Mouse (Mus musculus): ENCODE data around the gene Mtnr1a. TPM values are rescaled to one million over a fixed set of nuclear protein-coding genes. Genes with fewer than 3 reads are reported as not detected.

The Mtnr1a gene
- not detected in 2 replicates for polyA plus RNA-seq (2015; fragmentation: Nextera tagmentation; extraction: Ambion mirVana)

- Histone ChIP-seq H3K4me2 (replicated peaks; ENCODE audit: low read depth, low read length) (peak within 1 kb of the TSS; percentile 64), H3K9ac (replicated peaks; ENCODE audit: low read length) (0 out of 2 replicates have a peak within 1 kb of the TSS, but pooled peaks have one; percentile 22), H3K4me3 (ENCODE audit: low read length) (peak within 1 kb of the TSS; percentile 39), H3K36me3 (ENCODE audit: insufficient read depth, low read length) (no peaks in the 10 kb centered on the region), H3K4me1 (ENCODE audit: insufficient read depth, low read length) (peaks cover 4% of the 10 kb centered on the region), H3K27me3 (ENCODE audit: insufficient read depth, low read length) (0 out of 2 replicates have a peak, but pooled peaks cover 5% of the 10 kb centered on the region), H3K9me3 (ENCODE audit: low read length) (no peaks in the 10 kb centered on the region), H3K27ac (ENCODE audit: low read length) (no peak within 1 kb of the TSS)
- 6% methylated on average over 29 of the region's 29 CpGs for WGBS
- ATAC-seq (ENCODE audit: low FRiP score, low TSS enrichment), result peak; percentile 96
These were observed at the start of gene Mtnr1a for GRCm38 (mm10) chr8:45068759-45069386. Mtnr1a (plus strand) TSS chr8:45069137.

- ATAC-seq (ENCODE audit: low FRiP score, low TSS enrichment), result no peak
- 82% methylated on average over 5 of the region's 5 CpGs for WGBS
These were observed 49.7 kb upstream of the Mtnr1a start for GRCm38 (mm10) chr8:45019241-45019640.

GRCm38 (mm10) chr8:45021171-45021570, 47.8 kb upstream of the Mtnr1a start:
- peaks cover 73% of the 10 kb centered on the region for H3K36me3 ChIP-seq (ENCODE audit: insufficient read depth, low read length)

More at GRCm38 (mm10) chr8:45019241-45019640, 49.7 kb upstream of the Mtnr1a start:
- no peak overlapping the region for H3K4me2 ChIP-seq (replicated peaks; ENCODE audit: low read depth, low read length)
- no peak overlapping the region for H3K4me3 ChIP-seq (ENCODE audit: low read length)
- peaks cover 71% of the 10 kb centered on the region for H3K36me3 ChIP-seq (ENCODE audit: insufficient read depth, low read length)
- peaks cover 16% of the 10 kb centered on the region for H3K9me3 ChIP-seq (ENCODE audit: low read length)
- no peaks in the 10 kb centered on the region for H3K27me3 ChIP-seq (ENCODE audit: insufficient read depth, low read length)
- H3K27ac ChIP-seq (ENCODE audit: low read length), result no peak overlapping the region
- peaks cover 17% of the 10 kb centered on the region for H3K4me1 ChIP-seq (ENCODE audit: insufficient read depth, low read length)
- no peak overlapping the region for H3K9ac ChIP-seq (replicated peaks; ENCODE audit: low read length)

GRCm38 (mm10) chr8:45021911-45022665, 46.8 kb upstream of the Mtnr1a start:
- H3K4me1 ChIP-seq (ENCODE audit: insufficient read depth, low read length), result no peaks in the 10 kb centered on the region
- H3K9me3 ChIP-seq (ENCODE audit: low read length), result peaks cover 39% of the 10 kb centered on the region
- no peak overlapping the region for H3K9ac ChIP-seq (replicated peaks; ENCODE audit: low read length)
- H3K4me3 ChIP-seq (ENCODE audit: low read length), result no peak overlapping the region
- H3K4me2 ChIP-seq (replicated peaks; ENCODE audit: low read depth, low read length), result no peak overlapping the region
- H3K27ac ChIP-seq (ENCODE audit: low read length), result no peak overlapping the region
- 90% methylated on average over 21 of the region's 21 CpGs for WGBS
- peaks cover 80% of the 10 kb centered on the region for H3K36me3 ChIP-seq (ENCODE audit: insufficient read depth, low read length)
- no peak for ATAC-seq (ENCODE audit: low FRiP score, low TSS enrichment)
- no peaks in the 10 kb centered on the region for H3K27me3 ChIP-seq (ENCODE audit: insufficient read depth, low read length)

More at GRCm38 (mm10) chr8:45021171-45021570, 47.8 kb upstream of the Mtnr1a start:
- ATAC-seq (ENCODE audit: low FRiP score, low TSS enrichment), result no peak
- no peak overlapping the region for H3K4me2 ChIP-seq (replicated peaks; ENCODE audit: low read depth, low read length)
- 92% methylated on average over 5 of the region's 5 CpGs for WGBS
- no peak overlapping the region for H3K27ac ChIP-seq (ENCODE audit: low read length)
- H3K9me3 ChIP-seq (ENCODE audit: low read length), result peaks cover 35% of the 10 kb centered on the region
- H3K4me1 ChIP-seq (ENCODE audit: insufficient read depth, low read length), result 0 out of 2 replicates have a peak, but pooled peaks cover 1% of the 10 kb centered on the region
- no peak overlapping the region for H3K4me3 ChIP-seq (ENCODE audit: low read length)
- H3K27me3 ChIP-seq (ENCODE audit: insufficient read depth, low read length), result no peaks in the 10 kb centered on the region
- H3K9ac ChIP-seq (replicated peaks; ENCODE audit: low read length), result no peak overlapping the region

- Histone ChIP-seq H3K27me3 (ENCODE audit: insufficient read depth, low read length) (no peaks in the 10 kb centered on the region), H3K4me3 (ENCODE audit: low read length) (no peak overlapping the region), H3K4me1 (ENCODE audit: insufficient read depth, low read length) (no peaks in the 10 kb centered on the region), H3K9ac (replicated peaks; ENCODE audit: low read length) (no peak overlapping the region), H3K9me3 (ENCODE audit: low read length) (peaks cover 35% of the 10 kb centered on the region), H3K27ac (ENCODE audit: low read length) (no peak overlapping the region; the same call in 1 of the 2 replicates), H3K36me3 (ENCODE audit: insufficient read depth, low read length) (peaks cover 83% of the 10 kb centered on the region), H3K4me2 (replicated peaks; ENCODE audit: low read depth, low read length) (no peak overlapping the region)
- no peak for ATAC-seq (ENCODE audit: low FRiP score, low TSS enrichment)
- WGBS, result 50% methylated on average over 6 of the region's 6 CpGs
These were observed 40.8 kb upstream of the Mtnr1a start for GRCm38 (mm10) chr8:45028081-45028497.

GRCm38 (mm10) chr8:45038350-45038749, 30.6 kb upstream of the Mtnr1a start:
- no peaks in the 10 kb centered on the region for H3K27me3 ChIP-seq (ENCODE audit: insufficient read depth, low read length)
- WGBS, result 81% methylated on average over 15 of the region's 15 CpGs
- H3K27ac ChIP-seq (ENCODE audit: low read length), result no peak overlapping the region
- peaks cover 92% of the 10 kb centered on the region for H3K36me3 ChIP-seq (ENCODE audit: insufficient read depth, low read length)
- no peak for ATAC-seq (ENCODE audit: low FRiP score, low TSS enrichment)
- H3K9ac ChIP-seq (replicated peaks; ENCODE audit: low read length), result no peak overlapping the region
- no peaks in the 10 kb centered on the region for H3K4me1 ChIP-seq (ENCODE audit: insufficient read depth, low read length)
- peaks cover 7% of the 10 kb centered on the region; the same call in 1 of the 2 replicates for H3K9me3 ChIP-seq (ENCODE audit: low read length)
- no peak overlapping the region for H3K4me3 ChIP-seq (ENCODE audit: low read length)
- no peak overlapping the region for H3K4me2 ChIP-seq (replicated peaks; ENCODE audit: low read depth, low read length)

GRCm38 (mm10) chr8:45044160-45044559, 24.8 kb upstream of the Mtnr1a start:
- peaks cover 79% of the 10 kb centered on the region for H3K36me3 ChIP-seq (ENCODE audit: insufficient read depth, low read length)

GRCm38 (mm10) chr8:45050451-45050850, 18.5 kb upstream of the Mtnr1a start:
- peaks cover 75% of the 10 kb centered on the region for H3K36me3 ChIP-seq (ENCODE audit: insufficient read depth, low read length)
- no peak overlapping the region for H3K27ac ChIP-seq (ENCODE audit: low read length)
- peaks cover 11% of the 10 kb centered on the region for H3K9me3 ChIP-seq (ENCODE audit: low read length)
- H3K4me2 ChIP-seq (replicated peaks; ENCODE audit: low read depth, low read length), result no peak overlapping the region
- H3K9ac ChIP-seq (replicated peaks; ENCODE audit: low read length), result no peak overlapping the region
- H3K27me3 ChIP-seq (ENCODE audit: insufficient read depth, low read length), result no peaks in the 10 kb centered on the region
- no peak overlapping the region for H3K4me3 ChIP-seq (ENCODE audit: low read length)
- 85% methylated on average over 8 of the region's 8 CpGs for WGBS
- ATAC-seq (ENCODE audit: low FRiP score, low TSS enrichment), result no peak
- no peaks in the 10 kb centered on the region for H3K4me1 ChIP-seq (ENCODE audit: insufficient read depth, low read length)

More at GRCm38 (mm10) chr8:45044160-45044559, 24.8 kb upstream of the Mtnr1a start:
- Histone ChIP-seq H3K27ac (ENCODE audit: low read length) (no peak overlapping the region), H3K4me2 (replicated peaks; ENCODE audit: low read depth, low read length) (no peak overlapping the region), H3K27me3 (ENCODE audit: insufficient read depth, low read length) (no peaks in the 10 kb centered on the region), H3K4me1 (ENCODE audit: insufficient read depth, low read length) (no peaks in the 10 kb centered on the region), H3K4me3 (ENCODE audit: low read length) (no peak overlapping the region), H3K9me3 (ENCODE audit: low read length) (peaks cover 12% of the 10 kb centered on the region; the same call in 1 of the 2 replicates), H3K9ac (replicated peaks; ENCODE audit: low read length) (no peak overlapping the region)
- ATAC-seq (ENCODE audit: low FRiP score, low TSS enrichment), result no peak
- WGBS, result 96% methylated on average over 26 of the region's 26 CpGs

GRCm38 (mm10) chr8:45051236-45051635, 17.7 kb upstream of the Mtnr1a start:
- Histone ChIP-seq H3K9ac (replicated peaks; ENCODE audit: low read length) (no peak overlapping the region), H3K4me3 (ENCODE audit: low read length) (no peak overlapping the region), H3K36me3 (ENCODE audit: insufficient read depth, low read length) (peaks cover 76% of the 10 kb centered on the region), H3K27ac (ENCODE audit: low read length) (no peak overlapping the region), H3K4me1 (ENCODE audit: insufficient read depth, low read length) (no peaks in the 10 kb centered on the region), H3K9me3 (ENCODE audit: low read length) (peaks cover 11% of the 10 kb centered on the region), H3K27me3 (ENCODE audit: insufficient read depth, low read length) (no peaks in the 10 kb centered on the region), H3K4me2 (replicated peaks; ENCODE audit: low read depth, low read length) (no peak overlapping the region)
- ATAC-seq (ENCODE audit: low FRiP score, low TSS enrichment), result no peak
- WGBS, result 96% methylated on average over 30 of the region's 30 CpGs

- H3K4me3 ChIP-seq (ENCODE audit: low read length), result no peak overlapping the region
- no peak for ATAC-seq (ENCODE audit: low FRiP score, low TSS enrichment)
- no peaks in the 10 kb centered on the region for H3K27me3 ChIP-seq (ENCODE audit: insufficient read depth, low read length)
- no peaks in the 10 kb centered on the region for H3K4me1 ChIP-seq (ENCODE audit: insufficient read depth, low read length)
- H3K9me3 ChIP-seq (ENCODE audit: low read length), result peaks cover 11% of the 10 kb centered on the region
- H3K9ac ChIP-seq (replicated peaks; ENCODE audit: low read length), result no peak overlapping the region
- H3K36me3 ChIP-seq (ENCODE audit: insufficient read depth, low read length), result peaks cover 72% of the 10 kb centered on the region
- WGBS, result 88% methylated on average over 1 of the region's 1 CpGs
- no peak overlapping the region for H3K4me2 ChIP-seq (replicated peaks; ENCODE audit: low read depth, low read length)
- H3K27ac ChIP-seq (ENCODE audit: low read length), result no peak overlapping the region
These were observed 16.7 kb upstream of the Mtnr1a start for GRCm38 (mm10) chr8:45052205-45052604.

Data from kidney, embryonic 16.5 days (tissue).